Mouse (Mus musculus) liver, postnatal 0 days (tissue): ENCODE measurements around the gene Dlst. TPM values are rescaled to one million over a fixed set of nuclear protein-coding genes. Genes with fewer than 3 reads are reported as not detected.

Experiments
- ATAC-seq: fragments of 200-750 bp; cut with Nextera tagmentation; 2 replicates; pipeline ENCODE4 v1.8.0; 2017; ENCODE audit warnings: mild to moderate bottlenecking, moderate library complexity
- DNase-seq: peaks from one replicate; pipeline ENCODE4 v3.0.0-alpha.2; 2016
- H3K27ac ChIP-seq: fragments of 300-500 bp; sonication (generic); 2 replicates; pipeline ENCODE4 v1.5.1; 2014; ENCODE audit warnings: antibody characterized with exemption, moderate library complexity, mild to moderate bottlenecking, low read depth
- H3K27me3 ChIP-seq: fragments of 300-500 bp; sonication (generic); 2 replicates; pipeline ENCODE4 v1.6.1; 2014; ENCODE audit warnings: low read length, control low read depth, mixed read lengths; ENCODE audit not compliant: insufficient read depth
- H3K36me3 ChIP-seq: fragments of 300-500 bp; sonication (generic); replicated peaks from 2 replicates; pipeline ENCODE4 v1.6.1; 2014; ENCODE audit warnings: mild to moderate bottlenecking, control low read depth, low read length, moderate library complexity, mixed read lengths; ENCODE audit not compliant: insufficient read depth
- H3K4me1 ChIP-seq: fragments of 300-500 bp; sonication (generic); 2 replicates; pipeline ENCODE4 v1.6.1; 2014; ENCODE audit warnings: antibody characterized with exemption, mild to moderate bottlenecking, control low read depth; ENCODE audit not compliant: insufficient read depth
- H3K4me2 ChIP-seq: fragments of 300-500 bp; sonication (generic); 2 replicates; pipeline ENCODE4 v1.6.1; 2014; ENCODE audit warnings: low read depth, mild to moderate bottlenecking, low read length, moderate library complexity, mixed read lengths
- H3K4me3 ChIP-seq: fragments of 300-500 bp; sonication (generic); 2 replicates; pipeline ENCODE4 v1.5.1; 2014; ENCODE audit warnings: low read depth, low read length
- H3K9ac ChIP-seq: fragments of 300-500 bp; sonication (generic); replicated peaks from 2 replicates; pipeline ENCODE4 v1.6.1; 2014; ENCODE audit warnings: mild to moderate bottlenecking, moderate library complexity
- H3K9me3 ChIP-seq: fragments of 300-500 bp; sonication (generic); 2 replicates; pipeline ENCODE4 v1.6.1; 2016; ENCODE audit warnings: mild to moderate bottlenecking, control low read depth, low read length, mixed read lengths
- CTCF ChIP-seq: sonication (generic); IDR thresholded peaks from 2 replicates; pipeline ENCODE4 v1.5.1; 2016; ENCODE audit warnings: antibody characterized with exemption, low read depth
- EP300 ChIP-seq: IDR thresholded peaks from 2 replicates; pipeline ENCODE4 v1.6.1; 2016; ENCODE audit warnings: antibody characterized with exemption, low read depth, mild to moderate bottlenecking
- WGBS: fragments of 180-500 bp; shearing (Covaris S2); extraction: QIAGEN DNeasy Blood & Tissue Kit; methylation state at CpG from one replicate; pipeline ENCODE4 v1.1.7; 2014; ENCODE audit not compliant: insufficient replicate concordance; 5-methylcytosine and 5-hydroxymethylcytosine counted together
- polyA plus RNA-seq: library from polyadenylated mRNA; unstranded; fragments of >200 nt; fragmentation: Nextera tagmentation; extraction: Ambion mirVana; gene quantifications from 2 replicates; pipeline ENCODE4 v1.2.1, GENCODE M21; 2015

Dlst gene
- polyA plus RNA-seq, 1 experiment from 2014 or later = 76.4 TPM

GRCm38 (mm10) chr12:85159592-85159991, 49.0 kb downstream of the Dlst start:
- H3K27me3 ChIP-seq = no peaks in the 10 kb centered on the region
- no peak overlapping the region for H3K4me3 ChIP-seq
- no peak for ATAC-seq
- no peaks in the 10 kb centered on the region for H3K36me3 ChIP-seq
- no peak overlapping the region for H3K27ac ChIP-seq
- TF ChIP-seq CTCF = no peak
- TF ChIP-seq EP300 = no peak
- no peaks in the 10 kb centered on the region for H3K4me1 ChIP-seq
- H3K9me3 ChIP-seq = no peaks in the 10 kb centered on the region
- DNase-seq = no peak
- no peak overlapping the region for H3K9ac ChIP-seq
- no peak overlapping the region for H3K4me2 ChIP-seq
- 63% methylated on average over 5 of the region's 5 CpGs for WGBS

GRCm38 (mm10) chr12:85164996-85165395, 54.4 kb downstream of the Dlst start:
- TF ChIP-seq CTCF = no peak
- TF ChIP-seq EP300 = no peak
- no peaks in the 10 kb centered on the region for H3K36me3 ChIP-seq
- H3K9me3 ChIP-seq = no peaks in the 10 kb centered on the region
- 0 out of 2 replicates have a peak, but pooled peaks cover 5% of the 10 kb centered on the region for H3K4me1 ChIP-seq
- no peak overlapping the region for H3K4me2 ChIP-seq
- no peak for ATAC-seq
- DNase-seq = no peak
- 69% methylated on average over 5 of the region's 5 CpGs for WGBS
- H3K4me3 ChIP-seq = no peak overlapping the region
- no peaks in the 10 kb centered on the region for H3K27me3 ChIP-seq
- H3K9ac ChIP-seq = no peak overlapping the region
- no peak overlapping the region for H3K27ac ChIP-seq

- TF ChIP-seq EP300 = no peak
- ATAC-seq (no peak), DNase-seq (no peak)
- no peaks in the 10 kb centered on the region for H3K36me3 ChIP-seq
- H3K9me3 ChIP-seq = no peaks in the 10 kb centered on the region
- no peaks in the 10 kb centered on the region for H3K27me3 ChIP-seq
- H3K9ac ChIP-seq = no peak overlapping the region
- WGBS = 71% methylated on average over 9 of the region's 9 CpGs
- H3K4me1 ChIP-seq = 0 out of 2 replicates have a peak, but pooled peaks cover 5% of the 10 kb centered on the region
- no peak overlapping the region for H3K4me3 ChIP-seq
- H3K4me2 ChIP-seq = no peak overlapping the region
- no peak overlapping the region for H3K27ac ChIP-seq
Measured at GRCm38 (mm10) chr12:85166631-85167030, 56.0 kb downstream of the Dlst start.

GRCm38 (mm10) chr12:85169117-85169858, 58.7 kb downstream of the Dlst start:
- H3K27me3 ChIP-seq = no peaks in the 10 kb centered on the region
- WGBS = 22% methylated on average over 27 of the region's 27 CpGs
- H3K9ac ChIP-seq = 0 out of 2 replicates have a peak overlapping the region, but pooled peaks have one; percentile 30
- H3K4me1 ChIP-seq = 0 out of 2 replicates have a peak, but pooled peaks cover 5% of the 10 kb centered on the region
- H3K27ac ChIP-seq = no peak overlapping the region
- ATAC-seq (peak; percentile 78), DNase-seq (peak; percentile 90)
- H3K36me3 ChIP-seq = no peaks in the 10 kb centered on the region
- no peaks in the 10 kb centered on the region for H3K9me3 ChIP-seq
- H3K4me3 ChIP-seq = peak overlapping the region; percentile 17; the same call in 1 of the 2 replicates
- no peak for TF ChIP-seq EP300
- peak; percentile 97 for TF ChIP-seq CTCF
- peak overlapping the region; percentile 59 for H3K4me2 ChIP-seq

GRCm38 (mm10) chr12:85169877-85170276, 59.2 kb downstream of the Dlst start:
- no peaks in the 10 kb centered on the region for H3K36me3 ChIP-seq
- DNase-seq = no peak
- no peak overlapping the region for H3K27ac ChIP-seq
- 0 out of 2 replicates have a peak overlapping the region, but pooled peaks have one; percentile 30 for H3K9ac ChIP-seq
- 0 out of 2 replicates have a peak, but pooled peaks cover 5% of the 10 kb centered on the region for H3K4me1 ChIP-seq
- 63% methylated on average over 3 of the region's 3 CpGs for WGBS
- H3K27me3 ChIP-seq = no peaks in the 10 kb centered on the region
- no peak for TF ChIP-seq CTCF
- no peak for TF ChIP-seq EP300
- H3K9me3 ChIP-seq = no peaks in the 10 kb centered on the region
- peak overlapping the region; percentile 59 for H3K4me2 ChIP-seq
- no peak for ATAC-seq
- H3K4me3 ChIP-seq = no peak overlapping the region

GRCm38 (mm10) chr12:85170284-85170947, 59.8 kb downstream of the Dlst start:
- 75% methylated on average over 11 of the region's 11 CpGs for WGBS
- H3K27me3 ChIP-seq = 0 out of 2 replicates have a peak, but pooled peaks cover 3% of the 10 kb centered on the region
- TF ChIP-seq EP300 (no peak), CTCF (no peak)

More at GRCm38 (mm10) chr12:85170284-85170947, 59.8 kb downstream of the Dlst start:
- Histone ChIP-seq H3K4me3 (no peak overlapping the region), H3K9me3 (no peaks in the 10 kb centered on the region), H3K36me3 (no peaks in the 10 kb centered on the region), H3K4me2 (no peak overlapping the region), H3K9ac (no peak overlapping the region), H3K27ac (no peak overlapping the region), H3K4me1 (0 out of 2 replicates have a peak, but pooled peaks cover 5% of the 10 kb centered on the region)
- DNase-seq = no peak
- ATAC-seq = no peak
